Mouse (Mus musculus): ENCODE data around the gene Pparg. TPM values are rescaled to one million over a fixed set of nuclear protein-coding genes. Genes with fewer than 3 reads are reported as not detected.

The Pparg gene
- polyA plus RNA-seq, 1 experiment, result 5.1 TPM

- H3K4me3 ChIP-seq (ENCODE audit: extremely low read depth, insufficient read depth, insufficient read length), result no peak overlapping the region
- WGBS, result 71% methylated on average over 7 of the region's 7 CpGs
- no peak for TF ChIP-seq POLR2A (IDR thresholded peaks at IDR 0.05; ENCODE audit: low read depth, low read length)
- TF ChIP-seq CTCF (IDR thresholded peaks at IDR 0.05; ENCODE audit: extremely low read depth, insufficient read depth, insufficient read length, insufficient replicate concordance), result no peak
- no peak overlapping the region for H3K27ac ChIP-seq (ENCODE audit: insufficient read depth, low read length)
- DNase-seq (ENCODE audit: low read depth in 1 of 2, low spot score in 2 of 2), result no peak
- H3K27me3 ChIP-seq (ENCODE audit: control insufficient read depth, insufficient read depth, low read length), result no peaks in the 10 kb centered on the region
- no peaks in the 10 kb centered on the region for H3K36me3 ChIP-seq (ENCODE audit: control insufficient read depth, insufficient read depth, low read length)
- no peaks in the 10 kb centered on the region for H3K4me1 ChIP-seq (ENCODE audit: control insufficient read depth, insufficient read depth, insufficient read length)
Observed at GRCm38 (mm10) chr6:115477081-115477695, 116.4 kb downstream of the Pparg start.

- H3K36me3 ChIP-seq (ENCODE audit: control insufficient read depth, insufficient read depth, low read length), result no peaks in the 10 kb centered on the region
- H3K27me3 ChIP-seq (ENCODE audit: control insufficient read depth, insufficient read depth, low read length), result no peaks in the 10 kb centered on the region
- no peak overlapping the region for H3K27ac ChIP-seq (ENCODE audit: insufficient read depth, low read length)
- no peak for DNase-seq (ENCODE audit: low read depth in 1 of 2, low spot score in 2 of 2)
- H3K4me1 ChIP-seq (ENCODE audit: control insufficient read depth, insufficient read depth, insufficient read length), result no peaks in the 10 kb centered on the region
- TF ChIP-seq POLR2A (IDR thresholded peaks at IDR 0.05; ENCODE audit: low read depth, low read length) (no peak), CTCF (IDR thresholded peaks at IDR 0.05; ENCODE audit: extremely low read depth, insufficient read depth, insufficient read length, insufficient replicate concordance) (no peak)
- no peak overlapping the region for H3K4me3 ChIP-seq (ENCODE audit: extremely low read depth, insufficient read depth, insufficient read length)
Observed at GRCm38 (mm10) chr6:115479963-115480321, 119.2 kb downstream of the Pparg start.

- 27% methylated on average over 5 of the region's 5 CpGs for WGBS
- TF ChIP-seq POLR2A (IDR thresholded peaks at IDR 0.05; ENCODE audit: low read depth, low read length) (no peak), CTCF (IDR thresholded peaks at IDR 0.05; ENCODE audit: extremely low read depth, insufficient read depth, insufficient read length, insufficient replicate concordance) (no peak)
- DNase-seq (ENCODE audit: low read depth in 1 of 2, low spot score in 2 of 2), result no peak
- Histone ChIP-seq H3K4me3 (ENCODE audit: extremely low read depth, insufficient read depth, insufficient read length) (no peak overlapping the region), H3K4me1 (ENCODE audit: control insufficient read depth, insufficient read depth, insufficient read length) (no peaks in the 10 kb centered on the region), H3K27me3 (ENCODE audit: control insufficient read depth, insufficient read depth, low read length) (no peaks in the 10 kb centered on the region), H3K27ac (ENCODE audit: insufficient read depth, low read length) (no peak overlapping the region; the same call in 1 of the 2 replicates), H3K36me3 (ENCODE audit: control insufficient read depth, insufficient read depth, low read length) (no peaks in the 10 kb centered on the region)
Observed at GRCm38 (mm10) chr6:115480322-115481017, 119.7 kb downstream of the Pparg start.

GRCm38 (mm10) chr6:115481018-115481354 lies 120.2 kb downstream of the Pparg start:
- TF ChIP-seq CTCF (IDR thresholded peaks at IDR 0.05; ENCODE audit: extremely low read depth, insufficient read depth, insufficient read length, insufficient replicate concordance), result no peak
- Histone ChIP-seq H3K4me3 (ENCODE audit: extremely low read depth, insufficient read depth, insufficient read length) (no peak overlapping the region), H3K36me3 (ENCODE audit: control insufficient read depth, insufficient read depth, low read length) (no peaks in the 10 kb centered on the region), H3K27me3 (ENCODE audit: control insufficient read depth, insufficient read depth, low read length) (no peaks in the 10 kb centered on the region), H3K27ac (ENCODE audit: insufficient read depth, low read length) (no peak overlapping the region), H3K4me1 (ENCODE audit: control insufficient read depth, insufficient read depth, insufficient read length) (no peaks in the 10 kb centered on the region)
- 29% methylated on average over 1 of the region's 1 CpGs for WGBS
- DNase-seq (ENCODE audit: low read depth in 1 of 2, low spot score in 2 of 2), result no peak

- Histone ChIP-seq H3K4me3 (ENCODE audit: extremely low read depth, insufficient read depth, insufficient read length) (no peak overlapping the region), H3K27me3 (ENCODE audit: control insufficient read depth, insufficient read depth, low read length) (no peaks in the 10 kb centered on the region), H3K36me3 (ENCODE audit: control insufficient read depth, insufficient read depth, low read length) (no peaks in the 10 kb centered on the region), H3K4me1 (ENCODE audit: control insufficient read depth, insufficient read depth, insufficient read length) (no peaks in the 10 kb centered on the region), H3K27ac (ENCODE audit: insufficient read depth, low read length) (no peak overlapping the region)
- DNase-seq (ENCODE audit: low read depth in 1 of 2, low spot score in 2 of 2), result no peak
- TF ChIP-seq CTCF (IDR thresholded peaks at IDR 0.05; ENCODE audit: extremely low read depth, insufficient read depth, insufficient read length, insufficient replicate concordance) (no peak), POLR2A (IDR thresholded peaks at IDR 0.05; ENCODE audit: low read depth, low read length) (no peak)
- WGBS, result 54% methylated on average over 3 of the region's 3 CpGs
Observed at GRCm38 (mm10) chr6:115481603-115482002, 120.9 kb downstream of the Pparg start.

GRCm38 (mm10) chr6:115485635-115486034 lies 124.9 kb downstream of the Pparg start:
- no peak overlapping the region for H3K4me3 ChIP-seq (ENCODE audit: extremely low read depth, insufficient read depth, insufficient read length)
- H3K36me3 ChIP-seq (ENCODE audit: control insufficient read depth, insufficient read depth, low read length), result no peaks in the 10 kb centered on the region
- no peaks in the 10 kb centered on the region for H3K27me3 ChIP-seq (ENCODE audit: control insufficient read depth, insufficient read depth, low read length)
- no peaks in the 10 kb centered on the region for H3K4me1 ChIP-seq (ENCODE audit: control insufficient read depth, insufficient read depth, insufficient read length)
- WGBS, result 34% methylated on average over 6 of the region's 6 CpGs
- H3K27ac ChIP-seq (ENCODE audit: insufficient read depth, low read length), result no peak overlapping the region
- TF ChIP-seq CTCF (IDR thresholded peaks at IDR 0.05; ENCODE audit: extremely low read depth, insufficient read depth, insufficient read length, insufficient replicate concordance) (no peak), POLR2A (IDR thresholded peaks at IDR 0.05; ENCODE audit: low read depth, low read length) (no peak)
- DNase-seq (ENCODE audit: low read depth in 1 of 2, low spot score in 2 of 2), result no peak

- Histone ChIP-seq H3K4me1 (ENCODE audit: control insufficient read depth, insufficient read depth, insufficient read length) (no peaks in the 10 kb centered on the region), H3K4me3 (ENCODE audit: extremely low read depth, insufficient read depth, insufficient read length) (no peak overlapping the region), H3K27me3 (ENCODE audit: control insufficient read depth, insufficient read depth, low read length) (no peaks in the 10 kb centered on the region), H3K27ac (ENCODE audit: insufficient read depth, low read length) (no peak overlapping the region), H3K36me3 (ENCODE audit: control insufficient read depth, insufficient read depth, low read length) (no peaks in the 10 kb centered on the region)
- DNase-seq (ENCODE audit: low read depth in 1 of 2, low spot score in 2 of 2), result no peak
- TF ChIP-seq POLR2A (IDR thresholded peaks at IDR 0.05; ENCODE audit: low read depth, low read length), result no peak
- TF ChIP-seq CTCF (IDR thresholded peaks at IDR 0.05; ENCODE audit: extremely low read depth, insufficient read depth, insufficient read length, insufficient replicate concordance), result no peak
- WGBS, result 87% methylated on average over 9 of the region's 9 CpGs
Observed at GRCm38 (mm10) chr6:115489831-115490230, 129.1 kb downstream of the Pparg start.
